Mouse (Mus musculus): ENCODE measurements around the gene Aqp11.

Aqp11 gene

DNA sequence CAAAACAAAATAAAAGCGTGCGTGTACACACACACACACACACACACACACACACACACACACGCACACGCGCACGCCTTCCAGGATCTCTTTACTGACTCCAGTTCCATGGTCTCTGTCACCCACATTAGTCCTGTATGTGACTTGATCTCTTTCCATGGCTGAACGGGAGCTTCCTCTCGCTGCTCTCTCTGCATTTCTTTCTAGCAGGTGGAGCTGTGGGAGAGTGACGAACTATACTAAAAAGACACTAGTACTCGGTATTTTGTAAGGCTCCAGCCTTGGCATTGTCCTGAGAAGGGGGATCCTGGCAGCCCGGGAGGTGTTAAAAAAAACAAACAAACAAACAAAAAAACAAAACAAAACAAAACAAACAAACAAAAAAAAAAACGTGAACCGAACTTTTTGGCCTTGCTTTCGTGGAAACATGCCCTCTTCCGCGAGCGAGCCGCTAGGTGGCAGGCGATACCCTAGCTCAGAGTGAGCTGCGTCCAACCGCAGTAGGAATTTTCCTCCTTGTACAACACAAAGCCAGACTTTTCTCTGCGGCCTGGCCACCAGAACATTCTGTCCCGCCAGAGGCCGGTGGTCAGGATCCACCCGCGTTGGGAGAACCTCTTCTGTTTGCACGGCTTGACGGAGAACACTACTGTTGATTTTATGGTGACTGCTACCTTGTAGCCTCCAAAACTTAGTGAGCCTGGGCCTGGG lies 9.9 kb upstream of the Aqp11 start:
- DNase-seq (ENCODE audit: low spot score in 2 of 2), result peak; percentile 68 to 75

DNA sequence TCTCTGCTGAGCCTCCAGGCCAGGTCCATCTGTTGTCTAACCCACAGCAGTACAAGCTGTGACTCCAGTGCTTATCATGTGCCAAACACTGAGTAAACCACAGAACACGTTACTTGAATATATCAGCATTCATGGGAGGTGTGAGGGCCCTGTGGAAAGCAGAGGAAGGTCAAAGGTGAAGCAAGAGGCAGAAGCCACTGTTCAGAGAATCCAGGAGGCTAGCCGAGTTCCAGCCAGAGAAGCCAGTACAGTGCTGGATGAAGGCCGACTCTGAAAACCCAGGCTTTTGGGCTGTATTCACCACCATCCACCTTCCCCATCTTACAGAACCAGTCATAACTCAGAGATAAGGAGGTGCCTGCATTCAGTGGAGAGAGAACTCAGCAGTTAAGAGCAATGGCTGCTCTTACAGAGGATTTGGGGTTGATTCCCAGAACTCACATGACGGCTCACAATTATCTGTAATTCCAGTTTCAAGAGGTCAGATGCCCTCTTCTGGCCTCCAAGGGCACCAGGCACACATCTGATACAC lies 9.2 kb upstream of the Aqp11 start:
- no peak for DNase-seq (ENCODE audit: low spot score in 2 of 2)

DNA sequence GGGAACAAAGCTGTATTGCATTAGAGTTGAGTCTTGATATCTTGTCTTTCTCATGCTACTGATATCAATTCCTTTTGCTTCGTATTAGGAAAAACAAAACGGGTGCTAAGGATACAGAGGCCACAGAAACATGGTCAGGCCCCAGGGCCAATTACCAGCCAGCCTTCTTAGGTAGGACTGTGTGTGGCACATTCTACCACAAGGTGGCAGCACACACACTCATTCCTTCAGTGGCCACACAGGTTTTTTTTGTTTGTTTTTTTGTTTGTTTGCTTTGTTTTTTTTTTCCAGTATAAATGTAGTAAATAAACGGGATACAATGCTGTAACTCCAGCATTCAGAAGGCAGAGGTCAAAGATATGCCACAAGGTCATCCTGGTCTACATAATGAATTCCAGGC lies 7.2 kb upstream of the Aqp11 start:
- peak; percentile 55 to 60 for DNase-seq (ENCODE audit: low spot score in 2 of 2)

DNA sequence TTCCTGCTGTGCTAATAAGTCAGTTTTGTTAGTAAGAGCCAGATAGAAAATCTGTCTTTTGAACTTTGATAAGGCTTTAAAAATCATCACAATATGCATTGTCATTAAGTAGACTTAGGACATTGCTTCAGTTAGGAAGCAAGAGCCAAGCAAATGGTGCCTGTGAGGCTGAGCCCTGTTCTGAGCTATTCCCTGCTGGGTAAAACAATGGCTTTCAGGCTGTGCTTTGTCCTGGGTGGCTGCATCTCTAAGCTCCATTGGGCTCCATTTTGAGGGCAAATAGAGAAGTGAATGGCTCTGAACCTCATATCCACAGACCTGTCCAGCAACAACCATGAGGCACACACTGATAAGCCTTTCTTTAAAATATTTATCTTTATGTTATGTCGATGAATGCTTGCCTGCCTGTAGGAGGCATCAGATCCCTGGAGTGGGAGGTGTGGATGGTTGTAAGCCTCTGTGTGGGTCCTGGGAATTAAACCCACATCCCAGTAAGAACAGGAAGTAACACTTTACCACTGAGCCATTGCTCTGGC lies 3.7 kb upstream of the Aqp11 start:
- DNase-seq (ENCODE audit: low spot score in 2 of 2), result no peak

DNA sequence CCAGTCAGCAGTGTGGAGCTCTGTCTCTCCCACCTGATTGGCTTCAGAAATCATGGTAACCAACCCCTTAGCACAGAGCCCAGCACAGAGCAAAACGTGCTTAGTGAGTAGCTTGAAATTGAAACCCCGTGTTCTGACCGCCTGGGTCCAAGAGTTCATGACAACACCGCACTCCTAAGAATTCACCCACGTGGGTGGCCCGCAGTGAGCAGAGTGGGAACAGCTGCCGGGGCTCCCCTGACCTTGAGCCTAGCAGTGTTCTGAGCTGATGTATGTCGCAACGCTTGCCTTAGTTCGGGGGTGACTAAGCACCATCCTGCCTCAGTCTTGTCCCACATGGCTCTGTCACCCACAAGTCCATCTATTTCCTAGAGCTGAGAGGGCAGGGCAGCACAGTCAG lies 2.9 kb upstream of the Aqp11 start:
- no peak for DNase-seq (ENCODE audit: low spot score in 2 of 2)

DNA sequence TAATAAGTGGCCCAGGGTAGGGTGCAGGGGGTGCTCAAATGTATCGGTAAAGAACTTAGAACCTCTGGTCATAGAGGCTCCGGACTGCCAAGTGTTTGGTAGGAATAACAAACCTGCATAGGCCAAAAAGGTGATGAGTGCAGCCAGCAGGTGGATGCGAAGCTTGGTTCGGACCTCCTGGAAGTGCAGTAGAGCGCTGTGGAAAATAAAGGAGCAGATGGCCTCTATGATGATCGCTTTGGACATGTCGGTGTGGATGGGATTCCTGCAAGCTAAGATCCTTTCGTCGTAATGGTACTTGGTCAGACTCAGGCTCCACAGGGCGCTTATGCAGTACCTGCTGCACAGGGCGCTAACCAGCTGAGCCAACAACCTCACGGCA lies 842 bp downstream of the Aqp11 start:
- no peak for DNase-seq (ENCODE audit: low spot score in 2 of 2)

DNA sequence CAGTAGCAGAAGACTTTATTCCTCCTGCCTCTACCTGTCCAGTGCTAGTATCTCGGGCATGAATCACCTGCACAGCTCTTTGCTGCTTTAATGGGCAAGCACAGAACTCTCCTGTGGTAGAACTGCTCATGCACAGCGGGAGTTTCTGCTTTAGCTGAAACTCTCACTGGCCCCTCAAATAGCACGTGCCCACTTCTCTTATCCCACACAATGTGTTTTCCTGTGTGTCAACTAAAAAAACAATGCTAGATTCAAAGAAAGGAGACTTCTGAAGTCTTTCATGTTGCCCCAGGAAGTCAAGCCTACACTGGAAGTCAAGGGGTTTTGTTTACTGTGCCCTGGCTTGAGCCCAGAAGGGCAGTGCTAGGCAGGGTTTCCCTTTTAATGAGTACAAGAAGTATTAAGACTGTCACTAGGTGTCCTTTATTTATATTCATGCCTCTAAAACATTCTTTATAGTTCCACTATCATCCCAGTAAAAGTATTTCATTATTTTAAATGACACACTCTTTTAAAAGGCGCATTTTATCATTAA lies 2.1 kb downstream of the Aqp11 start:
- DNase-seq (ENCODE audit: low spot score in 2 of 2), result no peak

DNA sequence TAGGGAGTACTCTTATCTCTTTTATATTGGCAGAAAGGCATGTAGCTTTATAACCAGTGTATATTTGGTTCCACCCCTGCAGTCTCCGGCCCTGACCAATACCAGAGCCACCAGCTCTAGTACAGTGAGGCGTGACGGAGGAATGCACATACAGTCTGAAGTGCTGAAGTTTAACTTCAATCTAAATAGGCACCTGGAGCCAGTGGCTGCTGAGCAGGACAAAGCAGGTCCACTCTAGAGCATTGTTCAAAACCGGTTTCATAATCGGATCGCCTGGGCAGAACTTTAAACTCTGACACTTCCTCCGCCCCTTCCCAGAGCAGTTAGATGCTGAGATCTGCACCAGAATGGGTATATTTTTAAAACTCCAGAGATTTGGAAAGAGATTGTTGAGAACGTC lies 3.1 kb downstream of the Aqp11 start:
- no peak for DNase-seq (ENCODE audit: low spot score in 2 of 2)

DNA sequence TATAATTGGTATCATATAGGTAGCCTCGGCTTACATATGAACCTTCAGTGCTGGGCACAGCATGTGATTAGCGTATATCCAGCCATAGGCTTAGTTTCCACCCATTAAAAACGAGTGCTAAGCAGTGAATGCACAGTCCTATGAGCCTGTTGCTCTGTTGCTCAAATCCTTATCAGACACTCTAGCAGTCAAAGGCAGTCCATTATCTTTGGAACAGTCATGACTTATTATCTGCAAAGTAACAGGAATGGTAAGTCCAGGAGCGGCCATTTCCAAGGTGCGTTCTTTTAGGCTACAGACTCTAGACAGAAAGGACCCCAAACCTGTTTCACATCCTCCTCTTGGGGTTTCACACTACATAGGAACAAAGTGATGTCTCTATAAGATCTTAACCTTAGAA lies 4.5 kb downstream of the Aqp11 start:
- no peak for DNase-seq (ENCODE audit: low spot score in 2 of 2)

DNA sequence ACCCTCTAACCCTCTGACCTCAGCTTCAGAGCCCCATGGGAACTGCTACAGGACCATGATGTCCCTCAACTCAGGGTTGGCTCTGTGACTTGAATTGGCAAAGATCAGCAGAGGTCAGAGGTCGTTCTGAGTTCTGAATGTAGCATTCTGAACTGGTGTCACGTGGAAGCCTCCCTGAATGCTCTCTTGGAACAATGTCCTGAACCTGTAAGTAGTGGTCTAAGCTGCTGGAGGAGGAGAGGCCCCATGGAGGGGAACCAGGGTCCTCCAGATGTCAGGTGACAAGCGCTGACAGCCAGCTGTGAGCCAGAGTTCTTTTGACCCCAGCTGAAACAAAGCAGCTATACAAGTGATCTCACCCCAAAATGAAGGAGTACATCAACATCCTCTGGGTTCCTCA lies 7.7 kb downstream of the Aqp11 start:
- DNase-seq (ENCODE audit: low spot score in 2 of 2), result no peak

DNA sequence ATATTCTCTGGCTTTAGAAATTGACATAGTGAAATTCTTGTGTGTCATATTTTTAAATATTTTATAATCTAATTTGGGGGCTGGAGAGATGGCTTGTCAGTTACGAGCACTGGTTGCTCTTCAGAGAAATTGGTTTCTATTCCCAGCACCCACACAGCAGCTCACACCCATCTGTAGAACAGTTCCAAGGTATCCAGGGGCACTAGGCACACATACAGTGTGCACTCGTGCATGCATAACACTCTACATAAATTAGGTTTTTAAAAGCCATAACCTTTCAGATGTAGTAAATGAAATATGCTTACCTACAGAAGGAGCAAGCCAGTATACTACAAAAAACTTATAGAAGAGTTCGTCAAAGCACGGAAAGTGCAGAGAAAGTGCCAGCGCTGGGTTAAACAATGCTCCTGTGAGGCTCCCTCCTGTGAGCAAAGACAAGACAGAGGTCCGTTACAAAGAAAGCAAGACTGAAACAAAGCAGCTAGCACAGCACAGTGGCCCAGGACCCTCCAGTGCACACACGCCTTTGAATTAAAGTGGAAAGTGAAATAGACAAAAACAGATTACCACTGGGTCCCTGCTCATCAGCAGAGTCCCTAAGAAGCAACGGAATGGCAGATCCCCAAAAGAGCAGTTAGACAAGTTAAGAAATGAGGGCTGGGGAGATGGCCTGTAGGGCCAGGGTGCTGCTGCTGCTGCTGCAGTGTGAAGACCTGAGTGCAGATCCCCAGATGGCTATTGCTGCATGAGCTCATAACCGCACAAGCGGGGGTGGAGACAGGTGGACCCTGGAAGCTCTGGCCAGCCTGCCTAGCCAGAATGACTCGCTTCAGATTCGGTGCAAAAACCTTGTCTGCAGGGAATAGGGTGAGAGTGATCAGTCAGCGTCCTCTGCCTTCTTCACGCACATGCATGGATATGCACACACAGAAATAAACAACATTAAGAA lies 9.1 kb downstream of the Aqp11 start:
- DNase-seq (ENCODE audit: low spot score in 2 of 2), result no peak

DNA sequence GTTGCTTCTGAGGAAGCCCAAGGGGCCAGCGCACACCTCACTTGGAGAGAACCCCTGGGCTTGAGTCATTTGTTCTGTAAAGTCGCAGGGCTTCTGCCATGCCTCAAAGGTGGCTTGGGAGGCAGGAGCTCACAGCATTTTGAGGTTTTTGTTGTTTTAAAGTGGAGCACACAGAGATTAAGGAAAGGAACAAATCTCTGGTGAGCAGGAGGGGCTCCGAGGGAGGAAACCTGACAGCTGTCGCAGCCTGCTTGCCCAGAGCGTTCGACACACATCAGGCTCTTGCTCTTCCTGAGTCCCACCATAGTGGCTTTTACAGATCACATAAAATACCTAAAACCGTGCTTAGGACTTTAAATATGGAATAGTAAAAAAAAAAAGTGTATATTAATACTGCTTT lies 11.3 kb downstream of the Aqp11 start:
- DNase-seq (ENCODE audit: low spot score in 2 of 2), result no peak

DNA sequence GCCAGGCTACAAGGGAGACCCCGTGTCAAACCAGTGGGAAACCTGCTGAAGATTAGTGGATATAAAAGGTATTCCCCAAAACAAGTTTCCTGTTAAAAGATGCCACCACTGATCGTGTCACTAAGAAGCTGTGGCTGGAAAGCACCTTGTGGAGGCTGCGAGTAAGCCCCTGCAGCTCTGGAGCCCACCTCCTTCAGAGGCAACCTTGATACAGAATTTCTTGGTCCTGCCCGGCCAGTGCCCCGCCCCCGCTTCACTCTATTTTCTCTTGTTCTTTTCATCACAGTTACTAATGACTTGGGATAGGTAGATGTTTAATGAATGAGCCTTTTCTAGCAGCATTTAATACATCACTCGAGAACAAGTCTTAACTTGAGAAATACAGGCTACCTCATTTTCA lies 12.0 kb downstream of the Aqp11 start:
- no peak for DNase-seq (ENCODE audit: low spot score in 2 of 2)

DNA sequence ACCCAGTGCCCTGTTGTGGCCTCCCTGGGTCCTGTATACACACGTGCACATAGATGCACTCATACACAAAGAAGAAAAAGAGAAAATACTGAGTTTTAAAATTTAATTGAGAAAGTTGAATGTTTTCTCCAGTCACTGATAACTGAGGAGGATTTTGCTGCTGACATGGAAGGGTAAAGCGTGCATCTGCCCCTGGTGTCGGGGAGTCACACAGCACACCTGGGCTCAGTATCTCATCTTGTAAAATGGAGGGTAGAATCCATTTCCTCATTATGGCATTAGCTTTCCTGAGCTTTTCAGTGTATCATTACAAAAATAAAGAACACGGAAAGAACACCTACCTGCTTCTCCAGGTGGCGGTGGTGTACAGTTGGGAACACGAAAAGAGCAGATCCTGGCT lies 12.7 kb downstream of the Aqp11 start:
- DNase-seq (ENCODE audit: low spot score in 2 of 2), result no peak

DNA sequence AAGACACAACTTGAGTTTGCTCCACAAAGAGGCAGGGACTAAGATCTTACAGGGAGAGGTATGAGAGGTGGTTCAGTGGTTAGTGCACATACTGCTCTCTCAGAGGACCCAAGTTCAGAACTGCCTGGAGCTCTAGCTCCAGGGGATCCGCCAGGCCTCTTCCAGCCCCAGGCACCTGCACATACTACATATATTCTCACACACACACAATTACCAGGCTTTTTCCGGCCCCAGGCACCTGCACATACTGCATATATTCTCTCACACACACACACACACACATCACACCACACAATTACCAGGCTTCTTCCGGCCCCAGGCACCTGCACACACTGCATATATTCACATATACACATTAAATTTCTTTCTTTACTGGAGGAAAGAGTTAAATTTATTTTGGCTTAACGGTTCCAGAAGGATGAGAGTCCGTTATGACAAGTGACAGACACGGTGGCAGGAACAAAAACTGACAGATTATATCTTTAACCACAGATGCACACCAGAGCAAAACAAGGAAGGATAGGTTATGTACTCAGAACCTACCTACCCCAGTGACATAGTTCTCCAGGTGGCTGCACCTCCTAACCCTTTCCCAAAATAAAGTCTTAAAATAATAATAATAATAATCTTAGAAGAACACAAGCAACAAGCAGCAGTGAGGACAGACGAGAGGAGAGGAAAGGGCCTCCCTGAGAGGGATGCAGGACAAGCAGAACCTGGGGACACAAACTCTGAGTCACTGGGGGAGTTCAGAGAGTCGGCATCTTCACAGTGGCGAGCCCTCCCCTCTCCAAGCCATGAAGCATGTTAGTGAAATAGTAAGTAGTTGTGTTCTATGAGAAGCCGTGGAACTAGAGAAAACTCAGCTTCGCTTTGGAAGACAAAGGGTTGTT lies 14.2 kb downstream of the Aqp11 start:
- DNase-seq (ENCODE audit: low spot score in 2 of 2), result no peak

DNA sequence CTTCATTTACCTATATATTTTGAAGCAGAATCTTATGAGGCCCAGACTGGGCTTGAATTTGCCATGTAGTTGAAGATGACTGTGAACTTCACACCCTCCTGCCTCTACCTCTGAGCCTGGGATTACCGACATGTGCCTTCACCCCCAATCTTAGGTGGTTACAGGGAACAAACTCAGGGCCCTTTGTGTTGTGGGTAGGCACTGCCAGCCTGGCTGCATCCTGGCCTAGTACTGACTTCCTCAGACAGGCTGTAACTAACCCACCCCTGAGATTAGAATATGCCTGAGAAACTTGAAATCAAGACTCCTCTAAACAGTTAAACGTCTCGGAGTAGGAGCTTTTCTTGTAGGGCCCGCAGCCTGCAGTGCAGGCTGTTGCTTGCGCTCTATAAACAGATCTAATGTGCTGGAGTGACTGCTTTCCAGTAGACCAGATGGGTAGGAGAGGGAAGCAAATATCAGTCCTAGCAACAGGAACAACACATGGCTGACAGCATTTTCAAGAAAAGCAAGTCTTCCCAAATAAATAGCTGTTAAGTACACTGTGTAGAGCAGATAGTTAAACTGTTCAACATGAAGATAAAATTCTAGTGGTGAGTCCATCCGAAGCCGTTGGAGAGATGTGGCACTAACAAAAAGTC lies 15.7 kb downstream of the Aqp11 start:
- no peak for DNase-seq (ENCODE audit: low spot score in 2 of 2)

DNA sequence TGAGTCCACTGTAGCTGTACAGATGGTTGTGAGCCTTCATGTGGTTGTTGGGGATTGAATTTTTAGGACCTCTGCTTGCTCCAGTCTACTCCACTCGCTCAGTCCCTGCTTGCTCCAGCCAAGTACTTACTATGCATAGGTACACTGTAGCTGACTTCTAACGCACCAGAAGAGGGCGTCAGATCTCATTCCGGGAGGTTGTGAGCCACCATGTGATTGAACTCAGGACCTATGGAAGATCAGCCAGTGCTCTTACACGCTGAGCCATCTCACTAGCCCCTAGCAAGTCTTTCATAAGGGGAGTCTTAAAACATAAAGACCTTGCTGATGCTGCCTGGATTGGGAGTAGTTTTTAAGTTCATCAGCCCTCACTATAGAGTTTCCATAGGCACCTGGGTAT lies 18.0 kb downstream of the Aqp11 start:
- DNase-seq (ENCODE audit: low spot score in 2 of 2), result no peak

DNA sequence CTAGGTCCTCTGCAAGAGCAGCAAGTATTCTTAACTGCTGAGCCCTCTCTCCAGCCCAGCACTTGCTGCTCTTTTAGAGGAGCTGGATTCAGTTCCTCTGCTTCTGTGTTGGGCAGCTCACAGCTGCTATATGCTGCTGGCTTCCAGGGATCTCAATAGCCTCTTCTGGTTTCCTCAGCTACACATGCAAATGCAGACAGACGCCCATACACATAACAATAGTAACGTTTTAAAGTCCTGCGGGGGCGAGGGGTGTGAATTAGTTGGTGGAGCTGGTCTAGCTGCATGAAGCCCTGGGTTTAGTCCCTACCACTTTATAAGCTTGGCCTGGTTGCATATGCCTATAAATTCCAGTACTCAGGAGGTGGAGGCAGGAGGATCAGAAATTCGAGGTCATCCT lies 19.0 kb downstream of the Aqp11 start:
- DNase-seq (ENCODE audit: low spot score in 2 of 2), result no peak

DNA sequence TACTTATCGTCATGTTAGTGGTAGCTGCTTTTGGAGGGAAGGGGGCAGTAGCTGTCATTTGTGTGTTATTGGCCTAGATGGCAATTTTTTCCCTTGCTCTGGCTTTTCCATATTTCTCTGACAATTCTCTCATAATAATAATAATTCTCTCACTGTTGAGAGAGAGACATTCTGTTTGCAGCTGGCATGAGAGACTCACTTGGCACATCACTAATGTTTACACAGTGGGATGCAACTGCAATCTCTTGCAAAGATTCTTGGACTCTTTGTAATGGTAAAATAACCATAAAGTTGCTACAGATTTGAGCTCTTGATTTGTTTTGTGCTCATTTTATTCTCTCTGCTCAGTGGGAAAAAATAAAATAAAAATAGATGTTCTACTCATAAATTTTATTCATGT lies 20.8 kb downstream of the Aqp11 start:
- DNase-seq (ENCODE audit: low spot score in 2 of 2), result no peak

DNA sequence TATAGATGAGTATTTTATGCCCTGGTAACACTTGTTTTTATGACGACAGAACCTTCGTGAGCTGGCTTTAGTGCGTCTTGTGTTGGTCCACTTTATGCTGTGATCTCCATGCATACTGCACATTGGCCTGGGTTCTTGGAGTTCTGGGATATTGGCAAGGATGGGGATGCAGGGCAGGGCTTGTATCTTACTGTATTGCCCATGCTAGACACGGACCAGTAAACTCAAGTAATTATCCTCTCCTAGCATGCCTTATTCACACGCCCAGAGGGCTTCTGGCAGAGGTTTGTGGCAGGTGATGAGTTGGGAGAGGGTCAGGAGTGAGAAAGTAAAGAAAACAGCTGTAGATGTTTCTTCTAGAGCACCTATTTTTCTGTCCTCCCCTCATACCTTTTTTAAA lies 23.4 kb downstream of the Aqp11 start:
- DNase-seq (ENCODE audit: low spot score in 2 of 2), result no peak

DNA sequence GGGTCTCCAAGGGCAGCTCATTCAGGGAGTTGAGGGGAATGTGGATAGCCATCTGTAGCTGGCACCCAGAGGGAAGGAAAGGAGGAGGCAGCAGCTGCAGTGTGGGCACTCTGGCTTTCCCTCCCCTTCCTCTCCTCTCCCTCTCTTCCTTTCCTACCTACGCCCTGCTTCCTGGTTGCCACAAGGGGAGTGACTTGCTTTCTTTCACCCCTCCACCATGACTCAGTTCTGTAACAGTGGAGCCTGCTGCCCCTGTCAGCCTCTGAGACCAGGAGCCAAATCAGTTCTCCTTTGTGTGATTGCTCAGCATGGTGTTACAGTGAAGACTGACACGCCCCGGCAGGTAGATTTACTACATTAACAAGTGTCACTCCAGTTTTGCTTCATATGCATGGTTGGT lies 28.9 kb downstream of the Aqp11 start:
- DNase-seq (ENCODE audit: low spot score in 2 of 2), result no peak
